9 mouse cellular contexts compared by ENCODE assay signal in the genomic region with DNA sequence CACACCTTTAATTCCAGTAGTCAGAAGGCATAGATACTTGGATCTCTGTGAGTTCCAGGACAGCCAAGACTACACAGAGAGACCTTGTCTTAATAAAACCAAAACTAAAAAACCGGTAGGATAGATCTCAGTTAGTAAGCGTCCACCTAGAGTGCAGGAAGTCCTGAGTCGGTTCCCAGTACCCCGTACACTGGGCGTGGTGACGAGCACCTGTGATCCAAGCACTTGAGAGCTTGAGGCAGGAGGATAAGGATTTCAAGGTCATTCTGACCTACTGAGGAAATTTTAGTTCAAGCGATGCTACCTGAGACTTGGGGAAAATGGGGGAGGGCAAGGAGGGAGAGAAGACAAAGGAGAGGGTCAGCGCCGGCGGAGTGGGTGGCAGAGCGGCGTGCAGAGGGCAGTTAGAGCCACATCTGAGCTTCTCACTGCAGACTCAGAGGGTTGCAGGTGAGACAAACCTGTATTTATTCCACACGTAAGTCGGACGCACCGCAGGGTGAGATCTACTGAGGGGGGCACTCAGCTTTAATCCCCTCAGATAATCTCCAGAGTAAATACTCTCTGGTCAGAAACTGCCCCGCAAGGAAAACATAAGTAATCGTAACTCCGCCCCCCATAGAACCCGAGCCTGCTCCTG. TPM values are rescaled to one million over a fixed set of nuclear protein-coding genes. Genes with fewer than 3 reads are reported as not detected.
DNase-seq lines count a peak whose midpoint lies in the region; ATAC-seq and TF ChIP-seq lines count a peak whose summit lies in the region.
"Had no signal": no experiment of that assay in that cellular context is flagged by ENCODE, and none has a peak within 500 bp of the region (broad histone marks: within the 10 kb centered on the region; RNA-seq: fewer than 3 reads in every experiment).

No protein-coding gene starts in this region.

- no peak overlapping the region for H3K27ac ChIP-seq in heart, adult 2 months
- no peak overlapping the region for H3K27ac ChIP-seq in testis, adult 2 months (ENCODE audit: control insufficient read depth, insufficient read depth, low read depth, low read length)
- no peak overlapping the region for H3K27ac ChIP-seq in liver, embryonic 12.5 days
- H3K27ac ChIP-seq in stomach, postnatal 0 days (replicated peaks) = no peak overlapping the region

- H3K27me3 ChIP-seq in heart, adult 2 months (ENCODE audit: control insufficient read depth, insufficient read depth, low read length) = no peaks in the 10 kb centered on the region
- H3K27me3 ChIP-seq in testis, adult 2 months (ENCODE audit: control insufficient read depth, insufficient read depth, low read length) = no peaks in the 10 kb centered on the region
- peaks cover 85% of the 10 kb centered on the region for H3K27me3 ChIP-seq in liver, embryonic 12.5 days (replicated peaks)
- H3K27me3 ChIP-seq in stomach, postnatal 0 days (ENCODE audit: control insufficient read depth, insufficient read depth, low read length) = no peaks in the 10 kb centered on the region

- no peaks in the 10 kb centered on the region for H3K4me1 ChIP-seq in heart, adult 2 months (ENCODE audit: control insufficient read depth, insufficient read depth, low read length)
- peaks cover 6% of the 10 kb centered on the region for H3K4me1 ChIP-seq in testis, adult 2 months (ENCODE audit: control insufficient read depth, insufficient read depth, low read length)
- H3K4me1 ChIP-seq in liver, embryonic 12.5 days = 0 out of 2 replicates have a peak, but pooled peaks cover 3% of the 10 kb centered on the region
- H3K4me1 ChIP-seq in stomach, postnatal 0 days (replicated peaks; ENCODE audit: control insufficient read depth, insufficient read depth) = no peaks in the 10 kb centered on the region

- intact Hi-C loops in heart, adult 2 months (cut with DNase I) = no loop called here
- intact Hi-C loops in heart, postnatal 10 days (cut with DNase I) = no loop called here

- peak overlapping the region; percentile 29; the same call in 1 of the 2 replicates for H3K9ac ChIP-seq in heart, adult 2 months (ENCODE audit: low read depth, low read length)
- no peak overlapping the region for H3K9ac ChIP-seq in liver, embryonic 12.5 days
- peak overlapping the region; percentile 36 for H3K9ac ChIP-seq in stomach, postnatal 0 days (ENCODE audit: low read length)

- no peak for TF ChIP-seq EP300 in heart, adult 2 months (IDR thresholded peaks at IDR 0.05; ENCODE audit: insufficient read depth, low read depth, low read length)
- no peak for TF ChIP-seq EP300 in stomach, postnatal 0 days (optimal IDR thresholded peaks at IDR 0.05)

- no peak for TF ChIP-seq POLR2A in heart, adult 2 months (IDR thresholded peaks at IDR 0.05; ENCODE audit: insufficient read depth, low read depth, low read length)
- TF ChIP-seq POLR2A in testis, adult 2 months (IDR thresholded peaks at IDR 0.05; ENCODE audit: control insufficient read depth, low read depth, low read length) = no peak

- 4% methylated on average over 20 of the region's 20 CpGs for WGBS in heart, adult 2 months
- 4% methylated on average over 20 of the region's 20 CpGs for WGBS in liver, embryonic 12.5 days (ENCODE audit: insufficient replicate concordance)
- WGBS in stomach, postnatal 0 days = 3% methylated on average over 20 of the region's 20 CpGs

- no peaks in the 10 kb centered on the region for H3K9me3 ChIP-seq in liver, embryonic 12.5 days (replicated peaks)
- H3K9me3 ChIP-seq in stomach, postnatal 0 days (ENCODE audit: control insufficient read depth, low read length) = no peaks in the 10 kb centered on the region

- H3K79me2 ChIP-seq in heart, adult 2 months (replicated peaks; ENCODE audit: control insufficient read depth, insufficient read depth, low read length) = no peaks in the 10 kb centered on the region

- no peak for DNase-seq in heart, adult 2 months
- no peak for DNase-seq in heart, postnatal 10 days
- DNase-seq in testis, postnatal 10 days (ENCODE audit: low spot score) = no peak
- DNase-seq in stomach, postnatal 0 days (ENCODE audit: low spot score) = peak; percentile 24
- DNase-seq in thymus, postnatal 14 days = no peak
- DNase-seq in thymus, postnatal 4 days = no peak
- DNase-seq: B cell, adult 2 months had no signal

- peak overlapping the region; percentile 49 for H3K4me3 ChIP-seq in heart, adult 2 months
- H3K4me3 ChIP-seq in testis, adult 2 months (ENCODE audit: control insufficient read depth, low read depth, low read length) = peak overlapping the region; percentile 27
- H3K4me3 ChIP-seq in liver, embryonic 12.5 days = peak overlapping the region; percentile 24
- peak overlapping the region; percentile 32 for H3K4me3 ChIP-seq in stomach, postnatal 0 days (ENCODE audit: low read depth, low read length)

- no peak for TF ChIP-seq CTCF in heart, adult 2 months (IDR thresholded peaks at IDR 0.05)
- no peak for TF ChIP-seq CTCF in testis, adult 2 months (IDR thresholded peaks at IDR 0.05; ENCODE audit: control insufficient read depth, insufficient read depth, insufficient replicate concordance, low read depth, low read length)
- no peak for TF ChIP-seq CTCF in stomach, postnatal 0 days (IDR thresholded peaks at IDR 0.05; ENCODE audit: low read depth)

- peak overlapping the region; percentile 58 for H3K4me2 ChIP-seq in liver, embryonic 12.5 days
- peak overlapping the region; percentile 51 for H3K4me2 ChIP-seq in stomach, postnatal 0 days (replicated peaks; ENCODE audit: low read depth)

- no peak for ATAC-seq in liver, embryonic 12.5 days
- peak; percentile 51; the same call in 1 of the 2 replicates for ATAC-seq in stomach, postnatal 0 days (ENCODE audit: low FRiP score, low TSS enrichment)

- H3K36me3 ChIP-seq in heart, adult 2 months (ENCODE audit: control insufficient read depth, insufficient read depth, low read length) = no peaks in the 10 kb centered on the region
- H3K36me3 ChIP-seq in testis, adult 2 months (ENCODE audit: control insufficient read depth, insufficient read depth, low read length) = no peaks in the 10 kb centered on the region
- no peaks in the 10 kb centered on the region for H3K36me3 ChIP-seq in liver, embryonic 12.5 days
- no peaks in the 10 kb centered on the region for H3K36me3 ChIP-seq in stomach, postnatal 0 days (ENCODE audit: control insufficient read depth, insufficient read depth, low read length)

RNA-seq across cellular contexts. Expression of a gene that starts 8.8 kb away (rescaled TPM):
- 100 to 1,000 TPM; 140 to 141 TPM for total RNA-seq in heart, adult 2 months (2021)
- polyA plus RNA-seq in heart, adult 2 months (2012; rRNA removed) = 125 and 178 TPM in 2 replicates
- 100 to 1,000 TPM; 110 to 122 TPM for total RNA-seq in heart, postnatal 10 days (2021)
- polyA plus RNA-seq in testis, adult 2 months (2012; rRNA removed) = 535 and 558 TPM in 2 replicates
- polyA plus RNA-seq in liver, embryonic 12.5 days (2016; fragmentation: Nextera tagmentation; extraction: Ambion mirVana) = 12.3 and 14.0 TPM in 2 replicates
- 14.4 and 16.6 TPM in 2 replicates for polyA plus RNA-seq in stomach, postnatal 0 days (2015; fragmentation: Nextera tagmentation; extraction: Ambion mirVana)
